Mouse (Mus musculus): ENCODE data around the gene Zfp629. TPM values are rescaled to one million over a fixed set of nuclear protein-coding genes. Genes with fewer than 3 reads are reported as not detected.

Gene Zfp629
- total RNA-seq, 2 experiments from 2014 or later = 8.4 to 9.4 TPM

GRCm38 (mm10) chr7:127564381-127565150 is 51.0 kb downstream of the Zfp629 start:
- DNase-seq = no peak

- no peak for DNase-seq
Measured at GRCm38 (mm10) chr7:127561340-127561858, 54.2 kb downstream of the Zfp629 start, which contains the start of gene Tmem265. Gene Tmem265, plus strand, starts transcription at chr7:127561390.

- no peak for DNase-seq
Measured at GRCm38 (mm10) chr7:127560580-127560979, 55.0 kb downstream of the Zfp629 start.

Other genes with a start within 250 kb of the Zfp629 start
- gene Zfp747, start 239.7 kb downstream of the Zfp629 start, total RNA-seq (2021) = 1 to 10 TPM; 2.9 to 3.0 TPM
- gene 9130019O22Rik, start 228.6 kb downstream of the Zfp629 start, total RNA-seq (2021) = 1 to 10 TPM; 1.5 TPM
- gene E430018J23Rik, start 222.2 kb downstream of the Zfp629 start, total RNA-seq (2021) = 1 to 10 TPM; 1.7 to 1.8 TPM
- 1 to 10 TPM; 1.7 TPM for gene Zfp764, start 209.0 kb downstream of the Zfp629 start, total RNA-seq (2021)
- 1 to 10 TPM; 2.0 to 2.7 TPM for gene Zfp688, start 193.7 kb downstream of the Zfp629 start, total RNA-seq (2021)
- gene Zfp689, start 166.6 kb downstream of the Zfp629 start, total RNA-seq (2021) = 1 to 10 TPM in 1 of 2 experiments, under 1 TPM in 1; 0.67 to 1.0 TPM
- gene Prr14, start 156.2 kb downstream of the Zfp629 start, total RNA-seq (2021) = 10 to 100 TPM; 17.3 to 17.7 TPM
- 10 to 100 TPM; 15.8 to 16.8 TPM for gene Fbrs, start 136.6 kb downstream of the Zfp629 start, total RNA-seq (2021)
- 10 to 100 TPM; 46.1 to 47.6 TPM for gene Srcap, start 103.8 kb downstream of the Zfp629 start, total RNA-seq (2021)
- gene Gm42715, start 96.2 kb downstream of the Zfp629 start, total RNA-seq (2021) = 1 to 10 TPM; 4.7 to 5.2 TPM
- not detected for gene Tmem265, start 54.4 kb downstream of the Zfp629 start, total RNA-seq (2021)
- gene Phkg2, start 42.5 kb downstream of the Zfp629 start, total RNA-seq (2021) = 1 to 10 TPM; 8.2 to 9.4 TPM
- 1 to 10 TPM; 2.1 to 4.5 TPM for gene Ccdc189, start 27.2 kb downstream of the Zfp629 start, total RNA-seq (2021)
- gene Rnf40, start 27.0 kb downstream of the Zfp629 start, total RNA-seq (2021) = 10 to 100 TPM; 29.4 to 30.0 TPM
- gene Bcl7c, start 93.1 kb upstream of the Zfp629 start, total RNA-seq (2021) = 10 to 100 TPM; 41.2 to 41.7 TPM
- 10 to 100 TPM; 13.8 to 15.1 TPM for gene Ctf1, start 96.9 kb upstream of the Zfp629 start, total RNA-seq (2021)
- not detected for gene Ctf2, start 116.4 kb upstream of the Zfp629 start, total RNA-seq (2021)
- 1 to 10 TPM; 1.9 to 2.4 TPM for gene Fbxl19, start 128.7 kb upstream of the Zfp629 start, total RNA-seq (2021)
- gene Orai3, start 154.0 kb upstream of the Zfp629 start, total RNA-seq (2021) = 1 to 10 TPM; 8.9 to 9.5 TPM
- 10 to 100 TPM; 15.0 to 15.4 TPM for gene Setd1a, start 160.9 kb upstream of the Zfp629 start, total RNA-seq (2021)
- gene Gm49388, start 169.8 kb upstream of the Zfp629 start, total RNA-seq (2021) = 1 to 10 TPM; 2.4 to 2.5 TPM
- 1 to 10 TPM; 4.4 to 9.1 TPM for gene Hsd3b7, start 184.8 kb upstream of the Zfp629 start, total RNA-seq (2021)
- 10 to 100 TPM; 46.4 to 47.2 TPM for gene Stx4a, start 208.5 kb upstream of the Zfp629 start, total RNA-seq (2021)
- gene Stx1b, start 208.8 kb upstream of the Zfp629 start, total RNA-seq (2021) = 1 to 10 TPM in 1 of 2 experiments, under 1 TPM in 1; 0.64 to 1.2 TPM

Measured in gastrocnemius, postnatal 25 days (tissue).